Mouse (Mus musculus) heart, embryonic 16.5 days (tissue): ENCODE measurements at regions not wholly inside any gene's neighbourhood (a gene's known extent, or its start where the extent isn't known, plus 50 kb on each side); places are given as distances from the start of the nearest gene placed in this dataset.
A peak's percentile ranks its signal among the peaks of the same experiment; 100 is the strongest.

Experiments used
- ATAC-seq: fragments of 200-750 bp; cut with Nextera tagmentation; replicated peaks from 2 replicates; pipeline ENCODE4 v1.8.0; 2017; ENCODE audit warnings: moderate number of reproducible peaks; ENCODE audit not compliant: insufficient read depth, low FRiP score; ENCODE audit errors: extremely low read depth
- H3K27ac ChIP-seq: fragments of 300-500 bp; sonication (generic); 2 replicates; pipeline ENCODE4 v1.5.1; 2014; ENCODE audit warnings: mild to moderate bottlenecking, low read length, control low read depth, moderate library complexity
- H3K27me3 ChIP-seq: fragments of 300-500 bp; sonication (generic); 2 replicates; pipeline ENCODE4 v1.6.1; 2014; ENCODE audit warnings: low read length, mixed read lengths; ENCODE audit not compliant: control insufficient read depth, insufficient read depth
- H3K36me3 ChIP-seq: fragments of 300-500 bp; sonication (generic); 2 replicates; pipeline ENCODE4 v1.6.1; 2014; ENCODE audit not compliant: control insufficient read depth, insufficient read depth
- H3K4me1 ChIP-seq: fragments of 300-500 bp; sonication (generic); 2 replicates; pipeline ENCODE4 v1.6.1; 2014; ENCODE audit warnings: low read length, mixed read lengths; ENCODE audit not compliant: control insufficient read depth, insufficient read depth
- H3K4me2 ChIP-seq: fragments of 300-500 bp; sonication (generic); 2 replicates; pipeline ENCODE4 v1.6.1; 2014; ENCODE audit warnings: low read depth, mild to moderate bottlenecking, control low read depth, low read length
- H3K4me3 ChIP-seq: fragments of 300-500 bp; sonication (generic); 2 replicates; pipeline ENCODE4 v1.5.1; 2014; ENCODE audit warnings: mild to moderate bottlenecking, control low read depth, low read length
- H3K9ac ChIP-seq: fragments of 300-500 bp; sonication (generic); 2 replicates; pipeline ENCODE4 v1.6.1; 2014; ENCODE audit warnings: low read length, control low read depth
- H3K9me3 ChIP-seq: fragments of 300-500 bp; sonication (generic); replicated peaks from 2 replicates; pipeline ENCODE4 v1.6.1; 2016; ENCODE audit warnings: low read length; ENCODE audit not compliant: control insufficient read depth
- WGBS: fragments of 180-500 bp; shearing (Covaris S2); extraction: QIAGEN DNeasy Blood & Tissue Kit; methylation state at CpG from one replicate; pipeline ENCODE4 v1.1.7; 2014; 5-methylcytosine and 5-hydroxymethylcytosine counted together

DNA sequence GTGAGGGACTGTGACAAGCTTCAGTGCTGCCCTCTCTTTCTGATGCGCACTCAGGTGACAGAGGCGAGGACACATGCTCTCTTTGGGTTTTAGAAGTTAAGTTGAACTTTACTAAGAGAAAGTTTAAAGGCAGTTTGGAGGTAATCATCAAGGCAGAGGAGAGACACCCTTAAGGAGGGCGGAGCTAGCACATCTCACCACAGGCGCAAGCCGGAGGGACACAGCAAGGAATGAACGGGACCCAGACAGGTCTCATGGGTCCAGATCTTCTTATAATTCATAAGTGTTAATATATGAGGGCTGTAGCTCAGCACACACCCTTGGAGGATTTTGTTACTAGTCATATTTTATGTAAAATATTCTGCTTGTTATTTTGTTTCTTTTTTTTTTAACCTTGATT, 518.8 kb upstream of the Adgrl2 start:
- peak overlapping the region; percentile 52; the same call in 1 of the 2 replicates for H3K9ac ChIP-seq
- H3K4me1 ChIP-seq, result peaks cover 19% of the 10 kb centered on the region
- 0 out of 2 replicates have a peak, but pooled peaks have one; percentile 42 for ATAC-seq
- H3K4me2 ChIP-seq, result peak overlapping the region; percentile 59
- no peaks in the 10 kb centered on the region for H3K9me3 ChIP-seq
- H3K27ac ChIP-seq, result peak overlapping the region; percentile 94
- 41% methylated on average over 6 of the region's 6 CpGs for WGBS
- H3K27me3 ChIP-seq, result no peaks in the 10 kb centered on the region
- no peaks in the 10 kb centered on the region for H3K36me3 ChIP-seq
- H3K4me3 ChIP-seq, result peak overlapping the region; percentile 30

DNA sequence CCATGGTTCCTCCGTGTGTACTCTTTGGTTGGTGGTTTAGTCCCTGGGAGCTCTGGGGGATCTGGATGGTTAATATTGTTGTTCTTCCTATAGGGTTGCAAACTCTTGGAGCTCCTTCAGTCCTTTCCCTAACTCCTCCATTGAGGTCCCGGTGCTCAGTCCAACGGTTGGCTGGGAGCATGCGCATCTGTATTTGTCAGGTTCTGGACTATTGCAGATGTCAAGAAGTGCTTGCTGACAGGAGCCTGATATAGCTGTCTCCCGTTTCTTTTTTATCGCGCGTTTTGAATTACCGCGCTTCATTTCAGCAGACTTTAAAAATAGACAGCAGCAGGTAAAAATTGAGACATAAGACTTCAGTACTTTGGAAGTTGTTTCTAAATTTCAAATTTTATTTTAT, 518.3 kb upstream of the Adgrl2 start:
- Histone ChIP-seq H3K27me3 (no peaks in the 10 kb centered on the region), H3K4me3 (peak overlapping the region; percentile 30), H3K4me1 (peaks cover 19% of the 10 kb centered on the region), H3K36me3 (no peaks in the 10 kb centered on the region), H3K9ac (peak overlapping the region; percentile 52; the same call in 1 of the 2 replicates), H3K9me3 (no peaks in the 10 kb centered on the region), H3K27ac (peak overlapping the region; percentile 94), H3K4me2 (peak overlapping the region; percentile 59)
- peak; percentile 94 for ATAC-seq
- 28% methylated on average over 10 of the region's 10 CpGs for WGBS

GRCm38 (mm10) chr3:149505692-149506091, 515.3 kb upstream of the Adgrl2 start:
- WGBS, result 21% methylated on average over 9 of the region's 9 CpGs
- Histone ChIP-seq H3K36me3 (no peaks in the 10 kb centered on the region), H3K27me3 (no peaks in the 10 kb centered on the region), H3K4me2 (peak overlapping the region; percentile 12; the same call in 1 of the 2 replicates), H3K27ac (peak overlapping the region; percentile 67), H3K4me3 (no peak overlapping the region), H3K9me3 (no peaks in the 10 kb centered on the region; the same call in 1 of the 2 replicates), H3K9ac (no peak overlapping the region), H3K4me1 (peaks cover 16% of the 10 kb centered on the region)
- peak; percentile 51 for ATAC-seq

- Histone ChIP-seq H3K4me3 (no peak overlapping the region), H3K9me3 (no peaks in the 10 kb centered on the region; the same call in 1 of the 2 replicates), H3K4me2 (no peak overlapping the region), H3K27ac (no peak overlapping the region), H3K36me3 (no peaks in the 10 kb centered on the region), H3K27me3 (no peaks in the 10 kb centered on the region), H3K9ac (no peak overlapping the region), H3K4me1 (peaks cover 10% of the 10 kb centered on the region)
- ATAC-seq, result no peak
- WGBS, result 89% methylated on average over 2 of the region's 2 CpGs
Measured at GRCm38 (mm10) chr3:149503992-149504391, 513.6 kb upstream of the Adgrl2 start.

DNA sequence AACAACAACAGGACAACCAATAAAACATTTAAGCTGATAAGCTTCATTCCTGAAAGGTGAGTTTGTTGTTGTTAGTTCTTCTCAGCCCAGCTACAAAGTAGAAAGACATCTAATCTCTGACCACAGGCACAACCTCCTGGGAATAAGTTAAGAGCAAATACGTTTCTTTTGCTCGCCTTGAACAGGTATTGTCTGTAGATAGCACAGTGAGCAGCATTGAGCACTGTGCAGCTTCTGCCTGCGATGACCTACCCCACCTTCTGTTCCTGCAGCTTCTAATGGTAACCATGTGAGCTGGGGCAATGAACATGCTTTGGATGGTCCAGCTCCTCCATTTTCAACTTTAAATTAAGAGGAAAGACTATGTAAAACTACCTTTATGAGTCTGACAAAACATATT, 509.8 kb upstream of the Adgrl2 start:
- 78% methylated on average over 3 of the region's 3 CpGs for WGBS
- Histone ChIP-seq H3K4me1 (no peaks in the 10 kb centered on the region), H3K27me3 (no peaks in the 10 kb centered on the region), H3K4me3 (no peak overlapping the region), H3K9me3 (no peaks in the 10 kb centered on the region; the same call in 1 of the 2 replicates), H3K27ac (no peak overlapping the region), H3K9ac (no peak overlapping the region), H3K4me2 (no peak overlapping the region), H3K36me3 (no peaks in the 10 kb centered on the region)
- no peak for ATAC-seq

GRCm38 (mm10) chr3:149498765-149499164, 508.4 kb upstream of the Adgrl2 start:
- no peak for ATAC-seq
- Histone ChIP-seq H3K4me1 (no peaks in the 10 kb centered on the region), H3K36me3 (no peaks in the 10 kb centered on the region), H3K9ac (no peak overlapping the region), H3K4me3 (no peak overlapping the region), H3K4me2 (no peak overlapping the region), H3K27me3 (no peaks in the 10 kb centered on the region), H3K27ac (no peak overlapping the region), H3K9me3 (no peaks in the 10 kb centered on the region; the same call in 1 of the 2 replicates)
- WGBS, result 58% methylated on average over 1 of the region's 1 CpGs

DNA sequence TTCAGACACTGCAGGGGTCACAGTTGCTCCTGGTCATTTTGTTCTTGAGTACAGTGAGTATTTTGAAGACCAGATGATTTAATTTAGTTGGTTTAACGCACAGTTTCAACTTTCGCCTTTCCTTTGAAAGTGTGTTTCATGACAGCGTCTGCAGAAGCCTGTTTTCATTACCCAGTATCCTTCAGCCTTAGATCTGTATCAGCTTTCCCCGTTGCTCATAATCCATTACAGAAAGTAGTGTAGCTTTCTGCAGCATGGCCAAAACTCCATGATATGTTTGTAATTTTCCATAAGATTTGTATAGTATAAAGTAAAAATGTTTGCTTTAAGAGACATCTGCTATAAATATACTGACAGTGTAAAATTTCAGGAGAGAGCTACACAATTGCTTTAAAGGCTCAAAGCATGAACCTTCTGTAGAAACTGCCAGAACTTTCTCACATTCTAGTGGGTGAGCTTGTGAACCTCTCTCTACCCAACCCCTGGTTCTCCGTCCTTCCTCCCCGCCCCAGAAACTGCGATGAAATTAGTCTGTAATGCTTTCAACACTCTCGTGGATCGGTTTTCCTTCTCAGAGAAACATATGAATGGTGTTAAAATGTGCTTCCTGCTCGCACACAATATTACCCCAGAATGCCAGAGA, 506.6 kb upstream of the Adgrl2 start:
- Histone ChIP-seq H3K27ac (no peak overlapping the region), H3K36me3 (no peaks in the 10 kb centered on the region), H3K4me3 (no peak overlapping the region), H3K4me2 (no peak overlapping the region), H3K27me3 (no peaks in the 10 kb centered on the region), H3K9me3 (no peaks in the 10 kb centered on the region), H3K4me1 (no peaks in the 10 kb centered on the region), H3K9ac (no peak overlapping the region)
- 65% methylated on average over 10 of the region's 10 CpGs for WGBS
- no peak for ATAC-seq

DNA sequence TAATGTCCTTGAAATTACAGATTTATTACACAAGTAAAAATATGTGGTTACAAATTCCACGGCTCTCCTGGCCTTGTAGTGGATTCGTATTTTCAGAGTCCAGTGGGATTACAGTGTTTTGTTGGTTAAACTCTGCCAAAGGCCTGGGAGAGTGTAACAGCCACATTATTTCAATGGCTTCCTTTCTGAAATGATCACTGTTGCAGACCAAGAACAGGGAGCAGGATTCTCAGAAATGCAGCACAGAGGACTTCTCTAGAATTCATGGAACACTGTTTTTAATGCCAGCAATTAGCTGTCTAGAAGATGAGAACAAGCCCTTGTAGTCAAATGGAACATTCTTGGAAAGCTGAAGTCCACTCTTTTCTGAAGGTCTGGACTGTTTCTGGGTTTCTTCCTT, 505.8 kb upstream of the Adgrl2 start:
- H3K27me3 ChIP-seq, result no peaks in the 10 kb centered on the region
- 58% methylated on average over 2 of the region's 2 CpGs for WGBS
- no peak overlapping the region for H3K4me3 ChIP-seq
- H3K9me3 ChIP-seq, result no peaks in the 10 kb centered on the region
- no peak overlapping the region for H3K4me2 ChIP-seq
- ATAC-seq, result no peak
- no peaks in the 10 kb centered on the region for H3K4me1 ChIP-seq
- no peaks in the 10 kb centered on the region for H3K36me3 ChIP-seq
- H3K9ac ChIP-seq, result no peak overlapping the region
- H3K27ac ChIP-seq, result no peak overlapping the region

DNA sequence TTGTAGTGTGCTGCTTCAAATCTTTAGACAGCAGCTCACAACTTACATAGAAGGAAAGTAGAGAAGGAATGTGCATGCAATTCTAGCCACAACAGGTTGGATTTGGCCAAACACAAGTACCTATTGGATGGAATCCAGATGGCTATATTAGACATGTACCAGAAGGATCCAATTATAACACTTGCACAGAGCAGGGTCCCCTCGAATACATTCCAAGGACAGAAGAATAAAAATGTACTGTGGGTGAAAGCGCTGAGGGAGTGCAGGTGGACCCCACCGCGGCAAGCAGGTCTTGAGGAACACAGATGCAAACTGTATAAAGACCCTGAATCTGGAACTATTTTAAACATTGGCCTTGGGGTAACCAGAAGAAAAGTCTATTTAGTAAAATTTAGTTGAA, 497.8 kb upstream of the Adgrl2 start:
- no peak overlapping the region for H3K9ac ChIP-seq
- H3K36me3 ChIP-seq, result no peaks in the 10 kb centered on the region
- H3K4me3 ChIP-seq, result no peak overlapping the region
- peaks cover 4% of the 10 kb centered on the region for H3K4me1 ChIP-seq
- H3K27me3 ChIP-seq, result no peaks in the 10 kb centered on the region
- no peaks in the 10 kb centered on the region for H3K9me3 ChIP-seq
- H3K4me2 ChIP-seq, result no peak overlapping the region
- WGBS, result 63% methylated on average over 4 of the region's 4 CpGs
- peak; percentile 37; the same call in 1 of the 2 replicates for ATAC-seq
- no peak overlapping the region for H3K27ac ChIP-seq
